In genomic region chr11:67651731-67652130, GRCm38 (mm10) we compare ENCODE assay signal across 14 mouse cellular contexts. TPM values are rescaled to one million over a fixed set of nuclear protein-coding genes. Genes with fewer than 3 reads are reported as not detected.
"Had no signal": no experiment of that assay in that cellular context is flagged by ENCODE, and none has a peak within 500 bp of the region (broad histone marks: within the 10 kb centered on the region; RNA-seq: fewer than 3 reads in every experiment).

No protein-coding gene starts in this region.

- H3K9ac ChIP-seq: liver, embryonic 15.5 days; midbrain, embryonic 15.5 days; neural tube, embryonic 12.5 days; stomach, embryonic 15.5 days had no signal

- H3K4me1 ChIP-seq: liver, embryonic 15.5 days had no signal

- H3K27ac ChIP-seq: limb, embryonic 10.5 days; liver, embryonic 15.5 days; midbrain, embryonic 15.5 days; neural tube, embryonic 12.5 days; stomach, embryonic 15.5 days had no signal

- H3K36me3 ChIP-seq: limb, embryonic 10.5 days; liver, embryonic 15.5 days; midbrain, embryonic 15.5 days; neural tube, embryonic 12.5 days; stomach, embryonic 15.5 days had no signal

- H3K9me3 ChIP-seq: limb, embryonic 10.5 days; liver, embryonic 15.5 days; midbrain, embryonic 15.5 days; neural tube, embryonic 12.5 days; stomach, embryonic 15.5 days had no signal

- DNase-seq: layer of hippocampus, adult 9-11 months; lung, adult 2 months; lung, postnatal 36 days; thymus, postnatal 36 days had no signal

- H3K27me3 ChIP-seq: liver, embryonic 15.5 days; midbrain, embryonic 15.5 days; neural tube, embryonic 12.5 days; stomach, embryonic 15.5 days had no signal

- H3K4me2 ChIP-seq: liver, embryonic 11.5 days; liver, embryonic 15.5 days; stomach, embryonic 15.5 days had no signal

- H3K4me3 ChIP-seq: limb, embryonic 10.5 days; liver, embryonic 15.5 days; midbrain, embryonic 15.5 days; neural tube, embryonic 12.5 days; stomach, embryonic 15.5 days had no signal

RNA-seq across cellular contexts. Expression of gene Rcvrn, which starts 43.4 kb away (rescaled TPM):
- polyA plus RNA-seq: kidney, embryonic 16.5 days; limb, embryonic 10.5 days; liver, embryonic 11.5 days; liver, embryonic 15.5 days; lung, postnatal 0 days; midbrain, embryonic 15.5 days; neural tube, embryonic 12.5 days; spleen, adult 2 months; stomach, embryonic 15.5 days; testis, adult 2 months had no signal
